Mouse (Mus musculus) monocyte, adult 5-6 weeks (primary cell): Measurements from ENCODE around the gene Trim62. TPM values are rescaled to one million over a fixed set of nuclear protein-coding genes. Genes with fewer than 3 reads are reported as not detected.

Source experiments
- ATAC-seq: fragments of 153-309, 156-312 bp; replicated peaks from 2 replicates; pipeline ENCODE4 v1.8.0; 2017; ENCODE audit warnings: mild to moderate bottlenecking; ENCODE audit not compliant: low TSS enrichment, insufficient number of reproducible peaks, severe bottlenecking, poor library complexity, low FRiP score
- total RNA-seq: library from RNA; stranded (forward); fragments of 200-1000, 200-491, 200-594 nt; gene quantifications from 3 replicates; pipeline ENCODE4 v1.2.3, GENCODE M21; 2017

Gene Trim62
- total RNA-seq, 1 experiment from 2014 or later = 0.95 TPM

- no peak for ATAC-seq
These were observed 20.8 kb downstream of the Trim62 start for GRCm38 (mm10) chr4:128904035-128904800.

GRCm38 (mm10) chr4:128905251-128905650 lies 21.9 kb downstream of the Trim62 start:
- ATAC-seq = no peak

GRCm38 (mm10) chr4:128906757-128907156 lies 23.4 kb downstream of the Trim62 start:
- no peak for ATAC-seq

- ATAC-seq = no peak
These were observed 24.0 kb downstream of the Trim62 start for GRCm38 (mm10) chr4:128907238-128907968.

GRCm38 (mm10) chr4:128908586-128909377 lies 25.4 kb downstream of the Trim62 start:
- ATAC-seq = peak; percentile 52; the same call in 1 of the 2 replicates

- no peak for ATAC-seq
These were observed 26.0 kb downstream of the Trim62 start for GRCm38 (mm10) chr4:128909378-128909831.

GRCm38 (mm10) chr4:128910276-128911063 lies 27.1 kb downstream of the Trim62 start:
- no peak for ATAC-seq

- no peak for ATAC-seq
These were observed 28.7 kb downstream of the Trim62 start for GRCm38 (mm10) chr4:128912085-128912484.

GRCm38 (mm10) chr4:128913794-128914193 lies 30.4 kb downstream of the Trim62 start:
- ATAC-seq = no peak

GRCm38 (mm10) chr4:128917119-128917518 lies 33.7 kb downstream of the Trim62 start:
- no peak for ATAC-seq

- ATAC-seq = no peak
These were observed 34.4 kb downstream of the Trim62 start for GRCm38 (mm10) chr4:128917756-128918155.

- ATAC-seq = no peak
These were observed 34.8 kb downstream of the Trim62 start for GRCm38 (mm10) chr4:128918187-128918586.

- no peak for ATAC-seq
These were observed 35.7 kb downstream of the Trim62 start for GRCm38 (mm10) chr4:128919106-128919505.

GRCm38 (mm10) chr4:128923603-128924002 lies 40.2 kb downstream of the Trim62 start:
- no peak for ATAC-seq

- peak; percentile 95 for ATAC-seq
These were observed 41.6 kb downstream of the Trim62 start for GRCm38 (mm10) chr4:128924841-128925606.

GRCm38 (mm10) chr4:128932783-128933182 lies 49.4 kb downstream of the Trim62 start:
- ATAC-seq = no peak

GRCm38 (mm10) chr4:128935595-128935994 lies 52.2 kb downstream of the Trim62 start:
- ATAC-seq = no peak

- ATAC-seq = no peak
These were observed 59.0 kb downstream of the Trim62 start for GRCm38 (mm10) chr4:128942346-128942745.
